9 mouse cellular contexts compared by ENCODE assay signal in genomic region chr17:8339666-8340374, GRCm38 (mm10). TPM values are rescaled to one million over a fixed set of nuclear protein-coding genes. Genes with fewer than 3 reads are reported as not detected.
A peak's percentile ranks its signal among the peaks of the same experiment; 100 is the strongest.
DNase-seq lines count a peak whose midpoint lies in the region; ATAC-seq and TF ChIP-seq lines count a peak whose summit lies in the region.
"Had no signal": no experiment of that assay in that cellular context is flagged by ENCODE, and none has a peak within 500 bp of the region (broad histone marks: within the 10 kb centered on the region; RNA-seq: fewer than 3 reads in every experiment).

No protein-coding gene starts in this region.

- 24% methylated on average over 8 of the region's 8 CpGs for WGBS in heart, embryonic 13.5 days
- 24% methylated on average over 8 of the region's 8 CpGs for WGBS in heart, adult 2 months
- WGBS in hindbrain, embryonic 11.5 days, result 24% methylated on average over 8 of the region's 8 CpGs

- no peak for TF ChIP-seq POLR2A in heart, adult 2 months (IDR thresholded peaks at IDR 0.05; ENCODE audit: insufficient read depth, low read depth, low read length)

- no peak for TF ChIP-seq EP300 in heart, adult 2 months (IDR thresholded peaks at IDR 0.05; ENCODE audit: insufficient read depth, low read depth, low read length)

- no peak overlapping the region for H3K27ac ChIP-seq in heart, embryonic 13.5 days (replicated peaks)
- no peak overlapping the region for H3K27ac ChIP-seq in heart, adult 2 months
- no peak overlapping the region for H3K27ac ChIP-seq in hindbrain, embryonic 11.5 days (ENCODE audit: low read depth, low read length)

- H3K79me2 ChIP-seq in heart, adult 2 months (replicated peaks; ENCODE audit: control insufficient read depth, insufficient read depth, low read length), result no peaks in the 10 kb centered on the region

- no peaks in the 10 kb centered on the region for H3K36me3 ChIP-seq in heart, embryonic 13.5 days
- H3K36me3 ChIP-seq in heart, adult 2 months (ENCODE audit: control insufficient read depth, insufficient read depth, low read length), result no peaks in the 10 kb centered on the region
- H3K36me3 ChIP-seq in hindbrain, embryonic 11.5 days (ENCODE audit: control insufficient read depth, insufficient read depth, low read length), result no peaks in the 10 kb centered on the region

- intact Hi-C loops in heart, adult 2 months (cut with DNase I), result no loop called here

- H3K4me1 ChIP-seq in heart, embryonic 13.5 days, result peaks cover 24% of the 10 kb centered on the region
- H3K4me1 ChIP-seq in heart, adult 2 months (ENCODE audit: control insufficient read depth, insufficient read depth, low read length), result peaks cover 2% of the 10 kb centered on the region; the same call in 1 of the 2 replicates
- H3K4me1 ChIP-seq in hindbrain, embryonic 11.5 days (replicated peaks; ENCODE audit: control insufficient read depth, insufficient read depth, low read length), result peaks cover 9% of the 10 kb centered on the region; the same call in 1 of the 2 replicates

- peak overlapping the region; percentile 75; the same call in 1 of the 2 replicates for H3K9ac ChIP-seq in heart, embryonic 13.5 days
- H3K9ac ChIP-seq in heart, adult 2 months (ENCODE audit: low read depth, low read length), result no peak overlapping the region
- H3K9ac ChIP-seq in hindbrain, embryonic 11.5 days (ENCODE audit: low read depth, low read length), result peak overlapping the region; percentile 71; the same call in 1 of the 2 replicates

- no peak for DNase-seq in heart, adult 2 months
- peak; percentile 66 for DNase-seq in brain, adult 2 months (ENCODE audit: low read depth, low spot score)
- DNase-seq in hindbrain, embryonic 11.5 days (ENCODE audit: low spot score), result peak; percentile 14
- peak; percentile 82 for DNase-seq in lung, postnatal 36 days
- no peak for DNase-seq in ovary, adult 18-20 months (ENCODE audit: low spot score)
- no peak for DNase-seq in frontal cortex, postnatal 25 days (ENCODE audit: low spot score in 2 of 2)

- peaks cover 71% of the 10 kb centered on the region for H3K27me3 ChIP-seq in heart, embryonic 13.5 days (replicated peaks)
- peaks cover 16% of the 10 kb centered on the region for H3K27me3 ChIP-seq in heart, adult 2 months (ENCODE audit: control insufficient read depth, insufficient read depth, low read length)
- H3K27me3 ChIP-seq in hindbrain, embryonic 11.5 days (ENCODE audit: control insufficient read depth, insufficient read depth, low read length), result peaks cover 39% of the 10 kb centered on the region
- H3K27me3 ChIP-seq: CH12.LX had no signal

- peak overlapping the region; percentile 59 for H3K4me3 ChIP-seq in heart, embryonic 13.5 days
- no peak overlapping the region for H3K4me3 ChIP-seq in heart, adult 2 months
- H3K4me3 ChIP-seq in hindbrain, embryonic 11.5 days (ENCODE audit: low read depth, low read length), result peak overlapping the region; percentile 62

- no peak for TF ChIP-seq CTCF in heart, adult 2 months (IDR thresholded peaks at IDR 0.05)

- no peak for ATAC-seq in heart, embryonic 13.5 days (ENCODE audit: extremely low read depth, insufficient number of reproducible peaks, low FRiP score, low TSS enrichment)
- ATAC-seq in hindbrain, embryonic 11.5 days (ENCODE audit: low FRiP score), result no peak
- no peak for ATAC-seq in monocyte, adult 5-6 weeks (replicated peaks; ENCODE audit: insufficient number of reproducible peaks, low FRiP score, low TSS enrichment, poor library complexity, severe bottlenecking)

- H3K9me3 ChIP-seq in heart, embryonic 13.5 days, result no peaks in the 10 kb centered on the region
- no peaks in the 10 kb centered on the region for H3K9me3 ChIP-seq in hindbrain, embryonic 11.5 days (ENCODE audit: control insufficient read depth, low read length)

- peak overlapping the region; percentile 98 for H3K4me2 ChIP-seq in heart, embryonic 13.5 days
- H3K4me2 ChIP-seq in hindbrain, embryonic 11.5 days (replicated peaks; ENCODE audit: low read depth, low read length), result peak overlapping the region; percentile 100

RNA-seq across cellular contexts. Expression of gene Prr18, which starts 2.6 kb away (rescaled TPM):
- 0.13 and 0.25 TPM in 2 replicates for polyA plus RNA-seq in heart, embryonic 13.5 days (2015; fragmentation: Nextera tagmentation; extraction: Ambion mirVana)
- under 1 TPM; 0.07 to 0.13 TPM for total RNA-seq in heart, adult 2 months (2021)
- polyA plus RNA-seq in heart, adult 2 months (2012; rRNA removed), result 0.18 and 0.23 TPM in 2 replicates
- 1.5 TPM in 2 replicates for polyA plus RNA-seq in hindbrain, embryonic 11.5 days (2014; fragmentation: Nextera tagmentation; extraction: Ambion mirVana)
- total RNA-seq in monocyte, adult 5-6 weeks (2017), result 0.10 TPM in 1 of 3 replicates, not detected in the others

RNA-seq across cellular contexts. Expression of gene T2, which starts 16.0 kb away (rescaled TPM):
- polyA plus RNA-seq in heart, embryonic 13.5 days (2015; fragmentation: Nextera tagmentation; extraction: Ambion mirVana), result 0.83 and 1.3 TPM in 2 replicates
- under 1 TPM; 0.36 to 0.47 TPM for total RNA-seq in heart, adult 2 months (2021)
- 1.1 and 1.4 TPM in 2 replicates for polyA plus RNA-seq in heart, adult 2 months (2012; rRNA removed)
- polyA plus RNA-seq in hindbrain, embryonic 11.5 days (2014; fragmentation: Nextera tagmentation; extraction: Ambion mirVana), result 0.53 and 0.59 TPM in 2 replicates
- 0.39 TPM in 1 of 3 replicates, not detected in the others for total RNA-seq in monocyte, adult 5-6 weeks (2017)
- total RNA-seq: CH12.LX had no signal

RNA-seq across cellular contexts. Expression of gene Sft2d1, which starts 28.9 kb away (rescaled TPM):
- polyA plus RNA-seq in heart, embryonic 13.5 days (2015; fragmentation: Nextera tagmentation; extraction: Ambion mirVana), result 59.1 and 68.9 TPM in 2 replicates
- total RNA-seq in heart, adult 2 months (2021), result 10 to 100 TPM; 13.3 to 17.6 TPM
- polyA plus RNA-seq in heart, adult 2 months (2012; rRNA removed), result 32.2 and 34.2 TPM in 2 replicates
- 72.5 and 79.6 TPM in 2 replicates for polyA plus RNA-seq in hindbrain, embryonic 11.5 days (2014; fragmentation: Nextera tagmentation; extraction: Ambion mirVana)
- 69.2 to 137 TPM (median 73.1 TPM) in 3 replicates for total RNA-seq in monocyte, adult 5-6 weeks (2017)

RNA-seq across cellular contexts. Expression of gene Mpc1, which starts 57.1 kb away (rescaled TPM):
- polyA plus RNA-seq in heart, embryonic 13.5 days (2015; fragmentation: Nextera tagmentation; extraction: Ambion mirVana), result 204 and 221 TPM in 2 replicates
- total RNA-seq in heart, adult 2 months (2021), result 100 to 1,000 TPM; 699 to 921 TPM
- polyA plus RNA-seq in heart, adult 2 months (2012; rRNA removed), result 643 and 921 TPM in 2 replicates
- 116 and 125 TPM in 2 replicates for polyA plus RNA-seq in hindbrain, embryonic 11.5 days (2014; fragmentation: Nextera tagmentation; extraction: Ambion mirVana)
- total RNA-seq in monocyte, adult 5-6 weeks (2017), result 48.2 to 112 TPM (median 78.5 TPM) in 3 replicates

Comparison
In these comparisons a context has a peak if more than half of its experiments do, and no peak if none do; other contexts are left out.
1. DNase-seq: peak in brain, adult 2 months (single experiment), hindbrain, embryonic 11.5 days (single experiment) and lung, postnatal 36 days (single experiment); none in heart, adult 2 months (0 of 2), ovary, adult 18-20 months (single experiment) and frontal cortex, postnatal 25 days (0 of 2).